Mouse (Mus musculus) limb, embryonic 12.5 days (tissue): ENCODE results near the gene Zfp518b. TPM values are rescaled to one million over a fixed set of nuclear protein-coding genes. Genes with fewer than 3 reads are reported as not detected.

Source experiments
- ATAC-seq: fragments of 200-750 bp; cut with Nextera tagmentation; 2 replicates; pipeline ENCODE4 v1.8.0; 2017; ENCODE audit warnings: low read depth, moderate TSS enrichment; ENCODE audit not compliant: insufficient number of reproducible peaks, insufficient read depth, low FRiP score, low TSS enrichment
- H3K27ac ChIP-seq: fragments of 300-500 bp; sonication (generic); 2 replicates; pipeline ENCODE4 v1.5.1; 2016; ENCODE audit warnings: mild to moderate bottlenecking, moderate library complexity
- H3K27me3 ChIP-seq: fragments of 300-500 bp; sonication (generic); 2 replicates; pipeline ENCODE4 v1.6.1; 2016; ENCODE audit warnings: mild to moderate bottlenecking, moderate library complexity
- H3K36me3 ChIP-seq: fragments of 300-500 bp; sonication (generic); 2 replicates; pipeline ENCODE4 v1.6.1; 2016; ENCODE audit warnings: mild to moderate bottlenecking, moderate library complexity
- H3K4me1 ChIP-seq: fragments of 300-500 bp; sonication (generic); replicated peaks from 2 replicates; pipeline ENCODE4 v1.6.1; 2016
- H3K4me2 ChIP-seq: fragments of 300-500 bp; sonication (generic); 2 replicates; pipeline ENCODE4 v1.6.1; 2016; ENCODE audit warnings: mild to moderate bottlenecking, moderate library complexity
- H3K4me3 ChIP-seq: fragments of 300-500 bp; sonication (generic); replicated peaks from 2 replicates; pipeline ENCODE4 v1.5.1; 2016; ENCODE audit warnings: mild to moderate bottlenecking
- H3K9ac ChIP-seq: fragments of 300-500 bp; sonication (generic); replicated peaks from 2 replicates; pipeline ENCODE4 v1.6.1; 2016; ENCODE audit warnings: mild to moderate bottlenecking, moderate library complexity
- H3K9me3 ChIP-seq: fragments of 300-500 bp; sonication (generic); 2 replicates; pipeline ENCODE4 v1.6.1; 2016; ENCODE audit warnings: mild to moderate bottlenecking, moderate library complexity
- WGBS: fragments of 180-500 bp; shearing (Covaris S2); methylation state at CpG from one replicate; pipeline ENCODE4 v1.1.7; 2016; 5-methylcytosine and 5-hydroxymethylcytosine counted together
- polyA plus RNA-seq: library from polyadenylated mRNA; unstranded; fragments of >200 nt; fragmentation: Nextera tagmentation; extraction: Ambion mirVana; gene quantifications from 2 replicates; pipeline ENCODE4 v1.2.1, GENCODE M21; 2016

The Zfp518b gene
- polyA plus RNA-seq = 35.0 and 38.3 TPM in 2 replicates

GRCm38 (mm10) chr5:38684164-38684911 lies at the start of gene Zfp518b:
Zfp518b (minus strand) TSS chr5:38684826.
- under 1% methylated on average over 83 of the region's 89 CpGs for WGBS
- H3K4me2 ChIP-seq = peak within 1 kb of the TSS; percentile 76

GRCm38 (mm10) chr5:38708940-38709581 lies 24.4 kb upstream of the Zfp518b start:
- no peak for ATAC-seq
- Histone ChIP-seq H3K4me3 (no peak overlapping the region), H3K4me2 (no peak overlapping the region), H3K27me3 (no peaks in the 10 kb centered on the region), H3K27ac (no peak overlapping the region), H3K36me3 (no peaks in the 10 kb centered on the region), H3K4me1 (no peaks in the 10 kb centered on the region), H3K9me3 (no peaks in the 10 kb centered on the region), H3K9ac (no peak overlapping the region)
- WGBS = 65% methylated on average over 11 of the region's 11 CpGs

More at GRCm38 (mm10) chr5:38684164-38684911, at the start of gene Zfp518b:
- peak; percentile 89 for ATAC-seq
- peak within 1 kb of the TSS; percentile 89 for H3K27ac ChIP-seq
- no peaks in the 10 kb centered on the region for H3K27me3 ChIP-seq
- peaks cover 13% of the 10 kb centered on the region for H3K4me1 ChIP-seq
- peak within 1 kb of the TSS; percentile 95 for H3K9ac ChIP-seq
- H3K36me3 ChIP-seq = peaks cover 39% of the 10 kb centered on the region
- H3K9me3 ChIP-seq = no peaks in the 10 kb centered on the region
- H3K4me3 ChIP-seq = peak within 1 kb of the TSS; percentile 76

GRCm38 (mm10) chr5:38707364-38708075 lies 22.9 kb upstream of the Zfp518b start:
- no peak for ATAC-seq
- Histone ChIP-seq H3K36me3 (no peaks in the 10 kb centered on the region), H3K27me3 (no peaks in the 10 kb centered on the region), H3K4me2 (no peak overlapping the region), H3K9me3 (no peaks in the 10 kb centered on the region), H3K4me1 (no peaks in the 10 kb centered on the region), H3K27ac (no peak overlapping the region), H3K9ac (no peak overlapping the region), H3K4me3 (no peak overlapping the region)
- WGBS = 87% methylated on average over 7 of the region's 7 CpGs

GRCm38 (mm10) chr5:38702941-38703340 lies 18.3 kb upstream of the Zfp518b start:
- Histone ChIP-seq H3K9ac (no peak overlapping the region), H3K36me3 (no peaks in the 10 kb centered on the region), H3K4me1 (no peaks in the 10 kb centered on the region), H3K27ac (no peak overlapping the region), H3K27me3 (no peaks in the 10 kb centered on the region), H3K9me3 (no peaks in the 10 kb centered on the region), H3K4me2 (no peak overlapping the region), H3K4me3 (no peak overlapping the region)
- 91% methylated on average over 6 of the region's 6 CpGs for WGBS
- ATAC-seq = no peak

GRCm38 (mm10) chr5:38702091-38702490 lies 17.5 kb upstream of the Zfp518b start:
- Histone ChIP-seq H3K36me3 (no peaks in the 10 kb centered on the region), H3K9ac (no peak overlapping the region), H3K27me3 (no peaks in the 10 kb centered on the region), H3K4me1 (no peaks in the 10 kb centered on the region; the same call in 1 of the 2 replicates), H3K9me3 (no peaks in the 10 kb centered on the region), H3K4me3 (no peak overlapping the region), H3K27ac (no peak overlapping the region), H3K4me2 (no peak overlapping the region)
- WGBS = 60% methylated on average over 2 of the region's 2 CpGs
- no peak for ATAC-seq

- Histone ChIP-seq H3K4me2 (no peak overlapping the region), H3K4me3 (no peak overlapping the region)
- 79% methylated on average over 5 of the region's 5 CpGs for WGBS
Observed at GRCm38 (mm10) chr5:38698466-38698865, 13.8 kb upstream of the Zfp518b start.

GRCm38 (mm10) chr5:38698046-38698445 lies 13.4 kb upstream of the Zfp518b start:
- Histone ChIP-seq H3K9me3 (no peaks in the 10 kb centered on the region), H3K9ac (no peak overlapping the region), H3K27ac (no peak overlapping the region), H3K4me3 (no peak overlapping the region), H3K36me3 (no peaks in the 10 kb centered on the region), H3K4me1 (no peaks in the 10 kb centered on the region; the same call in 1 of the 2 replicates), H3K27me3 (no peaks in the 10 kb centered on the region), H3K4me2 (no peak overlapping the region)
- ATAC-seq = no peak
- 74% methylated on average over 3 of the region's 3 CpGs for WGBS

More at GRCm38 (mm10) chr5:38698466-38698865, 13.8 kb upstream of the Zfp518b start:
- ATAC-seq = no peak
- H3K27me3 ChIP-seq = no peaks in the 10 kb centered on the region
- no peaks in the 10 kb centered on the region; the same call in 1 of the 2 replicates for H3K4me1 ChIP-seq
- H3K9ac ChIP-seq = no peak overlapping the region
- no peaks in the 10 kb centered on the region for H3K36me3 ChIP-seq
- H3K27ac ChIP-seq = no peak overlapping the region
- no peaks in the 10 kb centered on the region for H3K9me3 ChIP-seq

GRCm38 (mm10) chr5:38696616-38697375 lies 12.2 kb upstream of the Zfp518b start:
- no peaks in the 10 kb centered on the region for H3K27me3 ChIP-seq
- no peaks in the 10 kb centered on the region for H3K9me3 ChIP-seq
- H3K4me1 ChIP-seq = no peaks in the 10 kb centered on the region; the same call in 1 of the 2 replicates
- H3K4me2 ChIP-seq = no peak overlapping the region
- no peak for ATAC-seq
- no peak overlapping the region for H3K27ac ChIP-seq
- no peak overlapping the region for H3K9ac ChIP-seq
- no peaks in the 10 kb centered on the region for H3K36me3 ChIP-seq
- H3K4me3 ChIP-seq = no peak overlapping the region
- WGBS = 24% methylated on average over 8 of the region's 8 CpGs

GRCm38 (mm10) chr5:38692859-38693258 lies 8.2 kb upstream of the Zfp518b start:
- Histone ChIP-seq H3K9ac (no peak overlapping the region), H3K9me3 (no peaks in the 10 kb centered on the region), H3K27ac (no peak overlapping the region), H3K4me1 (no peaks in the 10 kb centered on the region; the same call in 1 of the 2 replicates), H3K27me3 (no peaks in the 10 kb centered on the region), H3K36me3 (no peaks in the 10 kb centered on the region), H3K4me3 (no peak overlapping the region), H3K4me2 (no peak overlapping the region)
- 84% methylated on average over 6 of the region's 6 CpGs for WGBS
- no peak for ATAC-seq

GRCm38 (mm10) chr5:38689186-38689585 lies 4.6 kb upstream of the Zfp518b start:
- no peak overlapping the region for H3K9ac ChIP-seq
- H3K4me2 ChIP-seq = no peak overlapping the region
- H3K4me3 ChIP-seq = no peak overlapping the region
- WGBS = 93% methylated on average over 6 of the region's 6 CpGs
- H3K36me3 ChIP-seq = no peaks in the 10 kb centered on the region
- no peaks in the 10 kb centered on the region for H3K9me3 ChIP-seq
- H3K27ac ChIP-seq = no peak overlapping the region
- H3K27me3 ChIP-seq = no peaks in the 10 kb centered on the region
- no peak for ATAC-seq
- no peaks in the 10 kb centered on the region for H3K4me1 ChIP-seq
